Comparison of ENCODE assay signal across 11 mouse cellular contexts in the genomic region with DNA sequence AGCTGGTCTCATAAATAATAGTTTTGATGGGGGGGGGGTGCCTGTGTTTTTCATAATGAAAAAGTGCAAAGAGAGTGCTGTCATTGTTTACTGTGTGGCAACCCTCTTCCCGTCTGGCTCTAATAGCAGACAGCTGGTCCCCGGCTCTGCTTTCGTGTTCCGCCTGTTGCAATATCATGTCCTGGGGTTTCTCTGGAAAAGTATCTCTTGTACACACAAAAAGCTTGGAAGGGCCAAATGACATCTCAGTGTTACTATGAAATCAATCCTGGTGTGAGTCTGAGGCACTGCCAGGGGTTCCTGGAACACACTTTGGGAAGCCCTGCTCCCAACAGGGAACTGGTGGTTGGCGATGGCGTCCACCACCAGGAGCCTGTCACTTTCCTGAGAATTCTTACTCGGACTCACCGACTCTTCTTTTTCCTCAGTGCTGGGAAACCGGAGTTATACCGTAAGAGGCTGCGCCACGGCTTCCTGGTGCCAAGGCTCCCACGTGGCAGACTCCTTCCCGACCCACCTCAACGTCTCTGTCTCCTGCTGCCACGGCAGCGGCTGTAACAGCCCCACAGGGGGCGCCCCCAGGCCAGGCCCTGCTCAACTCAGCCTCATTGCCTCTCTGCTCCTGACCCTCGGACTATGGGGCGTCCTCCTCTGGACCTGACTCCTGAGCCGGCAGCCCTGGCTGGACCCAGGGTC. TPM values are rescaled to one million over a fixed set of nuclear protein-coding genes. Genes with fewer than 3 reads are reported as not detected.
DNase-seq lines count a peak whose midpoint lies in the region; ATAC-seq and TF ChIP-seq lines count a peak whose summit lies in the region.
"Had no signal": no experiment of that assay in that cellular context is flagged by ENCODE, and none has a peak within 500 bp of the region (broad histone marks: within the 10 kb centered on the region; RNA-seq: fewer than 3 reads in every experiment).

No protein-coding gene starts in this region.

- H3K36me3 ChIP-seq in hindbrain, embryonic 10.5 days: no peaks in the 10 kb centered on the region
- no peaks in the 10 kb centered on the region for H3K36me3 ChIP-seq in hindbrain, embryonic 12.5 days
- no peaks in the 10 kb centered on the region for H3K36me3 ChIP-seq in thymus, adult 2 months (ENCODE audit: control insufficient read depth, insufficient read depth, low read length)
- 0 out of 2 replicates have a peak, but pooled peaks cover 5% of the 10 kb centered on the region for H3K36me3 ChIP-seq in heart, embryonic 10.5 days

- TF ChIP-seq POLR2A in thymus, adult 2 months (IDR thresholded peaks at IDR 0.05; ENCODE audit: control insufficient read depth, extremely low read depth, insufficient read depth, low read length, poor library complexity): no peak

- 36% methylated on average over 21 of the region's 21 CpGs for WGBS in hindbrain, embryonic 10.5 days
- WGBS in hindbrain, embryonic 12.5 days: 34% methylated on average over 21 of the region's 21 CpGs
- 94% methylated on average over 21 of the region's 21 CpGs for WGBS in thymus, adult 2 months
- WGBS in heart, embryonic 10.5 days: 41% methylated on average over 21 of the region's 21 CpGs

- TF ChIP-seq CTCF in thymus, adult 2 months (IDR thresholded peaks at IDR 0.05; ENCODE audit: borderline replicate concordance, control insufficient read depth, extremely low read depth, insufficient read depth, low read length, poor library complexity): 0 out of 2 replicates have a peak, but pooled peaks have one; percentile 25

- H3K9me3 ChIP-seq in hindbrain, embryonic 10.5 days: 0 out of 2 replicates have a peak, but pooled peaks cover 7% of the 10 kb centered on the region
- no peaks in the 10 kb centered on the region for H3K9me3 ChIP-seq in hindbrain, embryonic 12.5 days (replicated peaks)
- no peaks in the 10 kb centered on the region for H3K9me3 ChIP-seq in heart, embryonic 10.5 days

- H3K27me3 ChIP-seq in hindbrain, embryonic 10.5 days (ENCODE audit: insufficient read depth, poor library complexity, severe bottlenecking): peaks cover 16% of the 10 kb centered on the region
- H3K27me3 ChIP-seq in hindbrain, embryonic 12.5 days: peaks cover 4% of the 10 kb centered on the region; the same call in 1 of the 2 replicates
- no peaks in the 10 kb centered on the region for H3K27me3 ChIP-seq in thymus, adult 2 months (ENCODE audit: control insufficient read depth, insufficient read depth, low read length)
- H3K27me3 ChIP-seq in heart, embryonic 10.5 days (ENCODE audit: insufficient read depth, poor library complexity, severe bottlenecking): peaks cover 20% of the 10 kb centered on the region

- DNase-seq in hindbrain, embryonic 10.5 days (ENCODE audit: low spot score): peak; percentile 21
- DNase-seq in thymus, adult 2 months: no peak
- DNase-seq in thymus, postnatal 36 days: no peak
- DNase-seq in layer of hippocampus, adult 18-20 months (ENCODE audit: low spot score in 2 of 2): peak; percentile 60 to 84
- DNase-seq in spleen, postnatal 4 days (ENCODE audit: low spot score in 2 of 2): no peak
- no peak for DNase-seq in heart, postnatal 4 days
- no peak for DNase-seq in heart, embryonic 10.5 days (ENCODE audit: low spot score)

- 0 out of 2 replicates have a peak overlapping the region, but pooled peaks have one; percentile 4 for H3K4me3 ChIP-seq in hindbrain, embryonic 10.5 days
- H3K4me3 ChIP-seq in hindbrain, embryonic 12.5 days: no peak overlapping the region
- no peak overlapping the region for H3K4me3 ChIP-seq in thymus, adult 2 months (ENCODE audit: control insufficient read depth, insufficient read depth, low read length)
- no peak overlapping the region for H3K4me3 ChIP-seq in heart, embryonic 10.5 days
- H3K4me3 ChIP-seq: megakaryocyte, embryonic 14.5 days had no signal

- no peak overlapping the region; the same call in 1 of the 2 replicates for H3K27ac ChIP-seq in hindbrain, embryonic 10.5 days
- H3K27ac ChIP-seq in hindbrain, embryonic 12.5 days: no peak overlapping the region
- no peak overlapping the region for H3K27ac ChIP-seq in thymus, adult 2 months (ENCODE audit: control insufficient read depth, insufficient read depth, low read length)
- no peak overlapping the region for H3K27ac ChIP-seq in heart, embryonic 10.5 days

- no peak overlapping the region for H3K9ac ChIP-seq in hindbrain, embryonic 12.5 days

- peaks cover 5% of the 10 kb centered on the region for H3K4me1 ChIP-seq in hindbrain, embryonic 10.5 days (replicated peaks)
- H3K4me1 ChIP-seq in hindbrain, embryonic 12.5 days: peaks cover 10% of the 10 kb centered on the region; the same call in 1 of the 2 replicates
- no peaks in the 10 kb centered on the region for H3K4me1 ChIP-seq in thymus, adult 2 months (replicated peaks; ENCODE audit: control insufficient read depth, insufficient read depth, low read length)
- H3K4me1 ChIP-seq in heart, embryonic 10.5 days: no peaks in the 10 kb centered on the region

- no peak for ATAC-seq in hindbrain, embryonic 12.5 days (ENCODE audit: low FRiP score)

- H3K4me2 ChIP-seq in hindbrain, embryonic 12.5 days (replicated peaks): no peak overlapping the region; the same call in 1 of the 2 replicates

RNA-seq across cellular contexts. Expression of gene Cadm4, which starts 6.9 kb away (rescaled TPM):
- 12.1 and 38.6 TPM in 2 replicates for polyA plus RNA-seq in hindbrain, embryonic 10.5 days (2016; fragmentation: Nextera tagmentation; extraction: Ambion mirVana)
- 41.3 and 42.3 TPM in 2 replicates for polyA plus RNA-seq in hindbrain, embryonic 12.5 days (2016; fragmentation: Nextera tagmentation; extraction: Ambion mirVana)
- 6.4 and 7.1 TPM in 2 replicates for polyA plus RNA-seq in thymus, adult 2 months (2012; rRNA removed)
- total RNA-seq in layer of hippocampus, adult 18-20 months (2021): 100 to 1,000 TPM; 136 to 141 TPM
- total RNA-seq in heart, postnatal 4 days (2021): 10 to 100 TPM; 11.9 to 12.5 TPM
- 0.54 and 0.63 TPM in 2 replicates for polyA plus RNA-seq in heart, embryonic 10.5 days (2016; fragmentation: Nextera tagmentation; extraction: Ambion mirVana)

RNA-seq across cellular contexts. Expression of gene Plaur, which starts 12.7 kb away (rescaled TPM):
- 0.77 and 1.9 TPM in 2 replicates for polyA plus RNA-seq in hindbrain, embryonic 10.5 days (2016; fragmentation: Nextera tagmentation; extraction: Ambion mirVana)
- 0.59 and 0.95 TPM in 2 replicates for polyA plus RNA-seq in hindbrain, embryonic 12.5 days (2016; fragmentation: Nextera tagmentation; extraction: Ambion mirVana)
- polyA plus RNA-seq in thymus, adult 2 months (2012; rRNA removed): 7.0 and 9.5 TPM in 2 replicates
- total RNA-seq in layer of hippocampus, adult 18-20 months (2021): under 1 TPM; 0.54 to 0.91 TPM
- total RNA-seq in heart, postnatal 4 days (2021): 10 to 100 TPM in 1 of 2 experiments, 1 to 10 TPM in 1; 6.4 to 10.4 TPM
- polyA plus RNA-seq in heart, embryonic 10.5 days (2016; fragmentation: Nextera tagmentation; extraction: Ambion mirVana): 4.3 and 7.3 TPM in 2 replicates

RNA-seq across cellular contexts. Expression of gene Irgc1, which starts 22.9 kb away (rescaled TPM):
- polyA plus RNA-seq in hindbrain, embryonic 10.5 days (2016; fragmentation: Nextera tagmentation; extraction: Ambion mirVana): not detected in 2 replicates
- polyA plus RNA-seq in hindbrain, embryonic 12.5 days (2016; fragmentation: Nextera tagmentation; extraction: Ambion mirVana): not detected in 2 replicates
- polyA plus RNA-seq in thymus, adult 2 months (2012; rRNA removed): 0.97 and 3.0 TPM in 2 replicates
- not detected for total RNA-seq in layer of hippocampus, adult 18-20 months (2021)
- total RNA-seq in heart, postnatal 4 days (2021): not detected
- 0.16 TPM in 1 of 2 replicates, not detected in the other for polyA plus RNA-seq in heart, embryonic 10.5 days (2016; fragmentation: Nextera tagmentation; extraction: Ambion mirVana)
- total RNA-seq: MEL had no signal
- polyA plus RNA-seq: heart, postnatal 0 days had no signal

RNA-seq across cellular contexts. Expression of gene Zfp428, which starts 31.8 kb away (rescaled TPM):
- polyA plus RNA-seq in hindbrain, embryonic 10.5 days (2016; fragmentation: Nextera tagmentation; extraction: Ambion mirVana): 109 and 150 TPM in 2 replicates
- 155 and 160 TPM in 2 replicates for polyA plus RNA-seq in hindbrain, embryonic 12.5 days (2016; fragmentation: Nextera tagmentation; extraction: Ambion mirVana)
- 14.4 and 18.7 TPM in 2 replicates for polyA plus RNA-seq in thymus, adult 2 months (2012; rRNA removed)
- 10 to 100 TPM; 40.0 to 45.4 TPM for total RNA-seq in layer of hippocampus, adult 18-20 months (2021)
- total RNA-seq in heart, postnatal 4 days (2021): 10 to 100 TPM; 17.3 to 18.5 TPM
- polyA plus RNA-seq in heart, embryonic 10.5 days (2016; fragmentation: Nextera tagmentation; extraction: Ambion mirVana): 41.9 and 61.3 TPM in 2 replicates

RNA-seq across cellular contexts. Expression of gene AC161166.1, which starts 37.3 kb away (rescaled TPM):
- polyA plus RNA-seq in hindbrain, embryonic 10.5 days (2016; fragmentation: Nextera tagmentation; extraction: Ambion mirVana): 1.1 TPM in 2 replicates
- 1.9 TPM in 2 replicates for polyA plus RNA-seq in hindbrain, embryonic 12.5 days (2016; fragmentation: Nextera tagmentation; extraction: Ambion mirVana)
- 0.08 TPM in 1 of 2 replicates, not detected in the other for polyA plus RNA-seq in thymus, adult 2 months (2012; rRNA removed)
- not detected for total RNA-seq in layer of hippocampus, adult 18-20 months (2021)
- total RNA-seq in heart, postnatal 4 days (2021): not detected
- polyA plus RNA-seq in heart, embryonic 10.5 days (2016; fragmentation: Nextera tagmentation; extraction: Ambion mirVana): 0.46 and 0.49 TPM in 2 replicates
- total RNA-seq: MEL had no signal

Comparison
In these comparisons a context has a peak if more than half of its experiments do, and no peak if none do; other contexts are left out.
1. DNase-seq: peak in hindbrain, embryonic 10.5 days (single experiment) and layer of hippocampus, adult 18-20 months (2 of 2); none in thymus, adult 2 months (single experiment), thymus, postnatal 36 days (0 of 2), spleen, postnatal 4 days (0 of 2), heart, postnatal 4 days (single experiment) and heart, embryonic 10.5 days (single experiment).